Mouse (Mus musculus): ENCODE results near the gene Aprt.

The Aprt gene

DNA sequence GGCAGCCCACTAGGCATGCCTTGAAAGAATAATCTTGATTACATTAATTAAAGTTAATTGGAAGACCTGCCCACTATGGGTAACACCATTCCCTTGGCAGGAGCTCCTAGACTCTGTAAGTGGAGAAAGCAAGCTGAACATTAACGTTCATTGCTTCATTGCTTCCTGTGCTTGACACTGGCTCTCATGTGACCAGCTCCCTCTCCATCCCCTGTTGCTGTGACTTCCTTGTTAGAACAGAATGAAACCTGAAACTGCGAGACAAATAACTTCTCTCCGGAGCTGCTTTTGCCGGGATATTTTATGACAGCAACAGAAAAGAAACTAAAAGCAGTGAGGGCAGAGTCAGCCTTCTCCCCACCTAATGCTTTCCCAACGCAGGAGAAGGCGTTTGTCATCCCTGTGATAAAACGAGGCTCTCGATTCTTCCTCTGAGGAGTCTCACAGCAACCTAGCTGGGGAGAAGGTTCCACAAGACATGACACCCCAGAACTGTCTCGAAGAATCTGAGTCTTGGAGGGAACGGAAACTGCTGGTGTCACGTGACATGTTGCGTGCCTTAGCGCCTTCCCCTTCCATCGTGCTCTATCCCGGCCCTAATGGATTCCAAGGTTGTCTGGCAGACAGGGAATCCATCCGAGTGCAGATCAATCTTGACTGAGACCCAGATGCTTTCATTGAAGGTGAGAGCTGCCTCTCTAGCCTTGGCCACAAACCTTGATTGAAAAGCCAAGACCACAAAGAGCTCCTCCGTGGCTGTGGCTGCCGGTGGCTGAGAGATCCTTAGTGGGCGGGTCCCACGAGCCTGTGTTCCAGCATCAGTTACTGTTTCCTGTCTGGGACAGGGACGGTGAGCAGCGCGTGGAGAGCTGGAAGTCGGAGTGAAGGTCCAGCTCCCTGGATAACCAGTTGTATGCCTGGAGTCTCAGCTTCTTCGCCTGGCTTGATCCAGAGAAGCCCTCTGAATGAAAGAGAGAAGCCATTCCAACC, 12.1 kb downstream of the Aprt start:
- DNase-seq (ENCODE audit: low spot score): no peak

- no peak for DNase-seq (ENCODE audit: low spot score)
These were observed 15.5 kb downstream of the Aprt start for GRCm38 (mm10) chr8:122561199-122561598.

DNA sequence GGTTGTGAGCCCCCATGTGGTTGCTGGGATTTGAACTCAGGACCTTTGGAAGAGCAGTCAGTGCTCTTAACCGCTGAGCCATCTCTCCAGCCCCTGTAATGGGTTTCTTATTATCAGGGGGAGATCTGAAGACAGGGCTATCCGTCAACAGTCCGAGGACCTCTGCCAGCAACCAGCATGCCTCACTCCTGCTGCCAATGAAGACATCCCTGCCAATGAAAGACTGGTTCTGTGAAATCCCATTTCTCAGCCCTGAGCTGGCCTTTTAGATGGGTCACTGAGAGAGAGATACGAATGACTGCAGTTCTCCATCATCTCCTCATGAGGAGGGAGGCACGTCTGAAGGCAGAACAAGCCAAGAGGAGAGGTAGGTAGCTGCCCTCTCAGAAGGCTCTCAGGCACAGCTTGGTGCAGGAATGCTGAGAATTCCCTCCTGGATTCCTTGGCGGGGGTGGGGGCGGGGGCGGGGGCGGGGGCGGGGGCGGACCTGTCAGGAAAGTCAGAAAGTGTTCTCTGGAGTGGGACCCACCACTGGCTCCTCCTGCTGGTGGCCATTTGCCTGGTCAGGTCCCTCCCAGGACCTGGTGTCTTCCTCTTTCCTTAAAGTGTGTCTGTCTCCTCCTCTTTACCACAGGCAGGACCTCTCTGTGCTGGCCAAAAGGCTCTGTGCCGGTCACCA, 17.9 kb downstream of the Aprt start:
- no peak for DNase-seq (ENCODE audit: low spot score)

- no peak for DNase-seq (ENCODE audit: low spot score)
These were observed 19.3 kb downstream of the Aprt start for GRCm38 (mm10) chr8:122557248-122558038.

DNA sequence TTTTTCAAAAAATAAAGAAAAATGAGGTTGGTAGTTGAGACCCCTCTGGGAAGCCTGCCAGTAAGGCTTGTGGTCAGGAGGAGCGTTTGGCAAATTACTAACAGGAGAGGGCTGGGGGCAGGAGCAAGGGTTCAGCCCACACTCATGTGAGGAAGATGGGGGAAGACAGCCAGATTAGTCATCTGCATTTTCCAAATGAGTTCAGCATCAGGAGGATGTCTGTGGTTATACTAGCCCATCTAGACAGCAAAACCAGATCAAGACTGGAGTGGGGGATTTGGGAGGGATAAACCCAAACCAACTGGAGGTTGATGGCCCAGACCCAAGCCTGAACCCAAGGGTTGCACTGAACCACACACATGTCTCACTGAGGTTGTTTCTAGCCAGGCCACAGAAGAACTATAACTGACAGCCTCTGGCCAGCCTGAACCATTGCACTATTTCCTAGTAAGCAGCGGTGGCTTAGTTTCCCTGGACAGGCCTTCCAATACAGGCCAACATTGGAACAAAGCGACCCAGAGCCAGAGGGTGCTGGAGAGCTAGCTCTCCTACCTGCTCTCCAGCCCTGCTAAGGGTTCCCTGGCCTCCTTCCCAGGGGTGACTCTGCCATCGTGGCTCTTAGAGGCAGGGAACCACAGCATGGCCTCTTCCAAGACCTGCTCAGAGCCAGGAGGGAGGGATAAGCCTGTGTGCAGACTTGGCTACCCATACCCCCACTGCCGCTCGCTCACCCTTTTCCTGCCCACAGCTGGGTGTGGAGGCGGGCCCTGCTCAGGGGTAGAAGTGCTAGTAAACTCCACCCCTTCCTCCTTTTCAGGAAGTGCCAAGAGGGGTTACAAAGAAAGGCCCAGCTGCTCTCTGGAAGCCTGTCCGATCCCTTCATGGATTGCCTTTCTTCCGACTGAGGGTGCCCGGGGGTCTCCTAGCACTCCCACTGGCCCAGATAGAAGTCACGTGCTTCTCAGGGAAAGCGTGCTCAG, 20.4 kb downstream of the Aprt start:
- no peak for DNase-seq (ENCODE audit: low spot score)

DNA sequence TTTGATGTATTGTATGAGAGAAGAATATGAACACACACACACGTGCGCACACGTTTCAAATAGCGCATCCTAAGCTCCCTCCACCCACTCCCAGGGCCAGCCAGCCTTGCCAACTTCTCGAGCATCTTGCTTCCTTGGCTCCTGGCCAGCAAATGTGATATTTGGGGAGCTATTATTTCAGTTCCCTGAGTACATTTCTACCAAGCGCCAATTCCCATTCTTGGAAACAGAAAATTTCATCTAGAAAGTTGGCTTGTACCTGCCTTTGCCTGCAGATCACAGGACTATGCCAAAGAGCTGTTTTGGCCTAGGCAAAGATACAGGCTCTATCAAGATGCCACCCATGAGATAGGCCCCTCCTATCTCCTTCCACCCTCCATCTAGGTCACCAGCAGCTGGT, 21.9 kb downstream of the Aprt start:
- peak; percentile 63 for DNase-seq (ENCODE audit: low spot score)

GRCm38 (mm10) chr8:122551265-122552051, 25.3 kb downstream of the Aprt start, which contains the start of gene Piezo1:
Gene Piezo1 (minus strand): TSS chr8:122551329.
- peak; percentile 51 for DNase-seq (ENCODE audit: low spot score)

- no peak for DNase-seq (ENCODE audit: low spot score)
These were observed 25.8 kb downstream of the Aprt start for GRCm38 (mm10) chr8:122550995-122551264.

DNA sequence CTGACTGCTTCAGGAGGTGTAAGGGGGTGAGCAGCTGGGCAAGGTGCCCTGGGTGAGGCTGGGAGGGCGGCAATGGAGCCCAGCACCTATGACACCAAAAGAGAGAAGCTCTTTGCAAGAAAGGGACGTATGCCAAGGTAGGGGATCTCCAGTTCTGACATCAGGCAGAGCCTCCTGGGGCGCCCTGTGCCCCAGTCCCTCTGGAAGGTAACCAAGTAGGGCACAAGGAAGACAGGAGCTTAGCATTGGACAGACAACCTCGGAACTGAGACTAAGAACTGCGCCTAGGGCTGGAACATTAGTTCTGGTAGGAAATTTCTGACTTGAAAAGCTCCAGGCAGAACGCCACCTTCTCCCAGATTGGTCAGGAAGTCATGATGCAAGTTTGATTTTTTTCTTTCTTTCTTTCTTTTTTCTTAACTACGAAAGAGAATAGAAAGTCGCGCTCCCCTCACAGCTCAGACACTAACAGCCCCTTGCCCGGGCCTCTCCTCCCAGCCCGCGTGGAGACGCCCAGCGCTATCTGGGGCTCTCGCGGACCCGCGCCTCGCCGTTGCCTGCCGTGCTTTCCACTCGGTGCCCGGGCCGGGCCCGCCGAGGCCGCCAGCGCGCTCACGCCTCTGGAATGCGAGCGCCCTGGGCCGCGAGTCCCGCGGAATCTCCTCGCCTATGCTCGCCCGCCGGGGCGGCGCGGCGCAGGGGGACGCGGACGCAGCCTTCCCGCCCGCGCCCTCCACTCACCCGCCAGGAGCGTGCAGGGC, 26.3 kb downstream of the Aprt start:
- no peak for DNase-seq (ENCODE audit: low spot score)

DNA sequence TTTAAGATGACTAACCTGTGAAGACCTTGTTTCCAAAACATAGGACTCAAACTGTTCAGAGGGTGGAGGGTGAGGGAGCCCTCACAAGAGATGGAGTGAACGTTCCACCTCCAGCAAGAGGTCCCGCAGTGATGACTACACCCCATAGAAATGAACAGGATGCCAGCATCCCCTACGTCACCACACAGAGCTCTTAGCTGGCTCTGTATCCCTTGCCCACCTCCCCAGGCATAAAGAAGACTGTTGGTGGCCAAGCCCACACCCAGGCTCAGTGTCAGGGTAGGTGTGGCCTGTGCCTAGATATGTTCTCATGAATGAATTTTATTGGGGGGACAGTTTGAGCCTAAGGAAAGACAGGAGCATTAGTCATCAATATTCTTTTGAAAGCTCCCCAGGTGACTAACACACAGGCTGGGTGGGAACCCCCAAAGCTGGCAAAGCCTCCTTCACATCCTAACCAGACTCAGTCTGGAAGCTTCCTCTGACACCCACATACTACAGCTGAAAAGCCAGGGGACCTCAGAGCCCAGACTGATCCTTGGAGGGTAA, 27.7 kb downstream of the Aprt start:
- no peak for DNase-seq (ENCODE audit: low spot score)

DNA sequence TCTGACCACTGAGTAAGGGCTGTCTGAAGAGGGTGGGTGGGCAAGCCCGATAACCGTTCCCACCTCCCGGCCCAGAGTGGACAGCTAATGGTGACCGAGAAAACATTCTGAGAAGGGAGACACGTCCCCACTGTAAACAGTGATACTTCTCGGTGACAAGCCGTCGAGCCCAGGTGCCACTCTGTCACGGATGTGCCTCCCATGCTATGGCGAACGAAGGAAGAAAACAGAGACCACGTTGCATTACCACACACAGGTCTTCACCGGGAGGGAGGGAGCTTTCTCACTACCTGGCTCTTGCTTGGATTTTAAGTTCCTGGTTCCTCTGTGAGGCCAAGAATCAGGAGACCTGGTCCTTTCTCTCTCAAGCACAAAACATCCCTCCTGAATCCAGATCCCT, 28.4 kb downstream of the Aprt start:
- no peak for DNase-seq (ENCODE audit: low spot score)

DNA sequence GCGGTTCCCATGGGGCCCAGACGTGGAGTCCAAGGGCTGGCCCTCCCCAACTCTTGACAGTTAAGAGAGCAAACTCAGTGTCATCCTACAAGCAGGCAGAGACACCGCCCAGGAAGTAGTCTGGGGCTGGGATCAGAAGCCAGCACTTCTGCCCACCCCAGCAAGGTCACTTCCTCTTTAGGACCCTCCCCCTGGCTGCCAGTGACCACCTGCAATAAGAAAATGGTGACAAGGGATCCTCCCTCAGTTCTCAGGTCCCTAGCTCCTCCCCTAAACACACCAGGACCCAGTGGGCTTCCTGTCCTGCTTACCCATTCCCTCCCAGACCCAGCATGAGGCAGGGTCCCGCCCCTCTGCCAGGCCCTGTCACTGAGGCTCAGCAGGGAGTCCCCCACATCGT, 28.9 kb downstream of the Aprt start:
- DNase-seq (ENCODE audit: low spot score): no peak

DNA sequence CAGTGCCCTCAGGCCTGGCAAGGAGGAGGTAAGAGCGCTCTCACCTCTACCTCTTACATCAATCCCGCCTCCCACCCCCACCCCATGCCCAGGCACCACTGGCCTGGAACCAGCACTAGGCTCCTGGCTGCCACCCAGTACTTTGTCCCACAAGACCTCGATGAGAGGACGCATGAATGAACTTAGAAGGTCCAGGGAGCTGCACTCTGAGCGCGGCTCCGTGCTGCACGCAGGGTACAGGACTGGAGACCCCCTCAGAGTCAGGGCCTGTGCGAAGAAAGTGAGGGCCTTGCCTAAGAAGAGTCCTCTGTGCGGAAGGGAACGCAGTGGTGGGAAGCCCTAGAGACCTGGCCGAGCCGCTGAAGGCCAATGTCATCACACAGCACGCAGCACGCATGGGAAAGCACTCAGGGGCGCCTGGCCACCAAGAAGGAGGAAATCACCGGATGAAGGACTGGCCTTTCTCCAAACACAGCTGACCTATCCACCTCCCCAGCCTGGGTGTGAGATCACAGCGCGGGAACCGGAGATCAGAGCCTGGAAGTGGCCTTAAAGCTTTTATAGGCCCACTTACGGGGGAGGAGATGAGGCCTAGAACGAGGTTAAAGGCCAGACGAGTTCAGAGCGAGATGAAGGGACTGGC, 29.8 kb downstream of the Aprt start:
- no peak for DNase-seq (ENCODE audit: low spot score)

- no peak for DNase-seq (ENCODE audit: low spot score)
These were observed 30.5 kb downstream of the Aprt start for GRCm38 (mm10) chr8:122546066-122546755.

GRCm38 (mm10) chr8:122544138-122544537, 32.6 kb downstream of the Aprt start:
- no peak for DNase-seq (ENCODE audit: low spot score)

DNA sequence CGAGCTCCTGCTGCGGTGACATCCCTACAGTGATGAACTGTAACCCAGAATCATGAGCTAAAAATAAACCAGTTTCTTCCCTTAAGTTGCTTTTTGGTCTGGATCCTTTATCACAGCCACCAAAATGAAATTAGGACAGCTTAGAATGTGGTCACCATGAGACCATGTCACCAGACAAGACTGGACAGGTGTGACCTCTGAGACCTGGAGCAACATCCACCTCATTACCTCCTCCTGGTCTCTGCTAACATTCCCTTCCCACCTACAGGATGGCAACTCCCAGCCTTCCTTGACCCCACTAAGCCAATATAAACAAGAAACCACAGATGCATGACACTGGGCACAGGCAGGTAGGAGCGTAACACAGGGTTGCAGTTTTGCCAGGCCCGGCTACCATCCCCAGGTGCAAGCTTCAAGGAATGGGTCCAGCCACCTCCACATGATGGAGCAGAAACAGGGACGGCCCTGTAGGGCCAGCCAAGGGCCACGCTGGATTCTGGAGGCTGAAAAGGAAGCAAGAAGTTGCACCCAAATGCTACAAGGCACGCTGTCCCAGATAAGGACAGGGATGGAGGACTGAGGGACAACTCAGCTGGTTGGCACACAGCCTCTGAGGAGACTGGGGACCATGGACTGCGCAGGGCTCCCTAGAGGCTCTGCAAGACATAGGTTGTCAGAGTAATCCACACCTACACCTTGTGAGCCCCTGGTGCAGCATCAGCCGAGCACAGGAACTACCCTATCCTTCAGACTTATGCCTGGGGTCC, 38.2 kb downstream of the Aprt start:
- DNase-seq (ENCODE audit: low spot score): no peak

DNA sequence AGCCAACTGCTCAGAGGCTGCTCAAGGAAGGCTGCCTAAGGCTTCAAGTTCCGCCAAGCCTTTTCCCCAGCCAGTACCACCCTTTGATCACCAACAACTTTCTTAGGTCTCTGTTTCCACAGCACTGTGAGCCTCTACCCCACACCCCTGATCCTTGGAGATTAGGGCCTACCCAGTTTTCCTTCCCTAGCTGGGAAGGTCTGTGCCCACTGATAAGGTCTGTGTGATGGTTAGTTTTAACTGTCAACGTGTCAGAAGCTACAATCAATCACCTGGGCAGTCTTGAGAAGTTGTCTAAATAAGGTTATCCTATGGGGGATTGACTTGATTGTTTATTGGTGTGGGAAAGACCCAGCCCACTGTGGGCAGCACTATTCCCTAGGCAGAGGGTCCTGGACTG, 38.9 kb downstream of the Aprt start:
- DNase-seq (ENCODE audit: low spot score): no peak

DNA sequence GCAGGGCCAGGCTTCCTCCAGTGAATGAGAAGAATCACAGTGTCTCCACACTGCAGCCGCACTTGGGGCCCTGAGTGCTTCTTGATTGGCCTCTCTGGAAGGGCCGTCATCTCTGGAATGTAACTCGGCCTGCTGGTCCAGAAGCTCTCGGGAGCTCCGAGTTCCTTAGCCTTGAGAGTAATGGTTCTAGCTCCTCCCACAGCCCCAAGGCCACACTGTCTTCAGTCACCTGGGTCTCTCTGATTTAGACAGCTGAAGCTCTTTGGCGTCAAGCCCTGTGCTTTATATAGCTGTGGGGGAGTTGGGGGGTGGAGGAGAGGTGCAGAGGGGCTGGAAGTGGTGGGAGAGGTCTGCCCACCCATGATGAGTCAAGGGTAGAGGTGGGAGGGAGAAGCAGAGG, 39.7 kb downstream of the Aprt start:
- DNase-seq (ENCODE audit: low spot score): no peak
